Mouse (Mus musculus) stomach, embryonic 15.5 days (tissue): ENCODE data around the gene Gm12394. TPM values are rescaled to one million over a fixed set of nuclear protein-coding genes. Genes with fewer than 3 reads are reported as not detected.
"Not testable (repeated sequence)": the region's sequence is repeated elsewhere in the genome, so short reads cannot be mapped to it uniquely, and the experiment has no call there.

Experiments
- ATAC-seq: fragments of 200-750 bp; cut with Nextera tagmentation; 2 replicates; pipeline ENCODE4 v1.8.0; 2017; ENCODE audit warnings: low read depth, moderate number of reproducible peaks, moderate TSS enrichment; ENCODE audit not compliant: insufficient read depth, low FRiP score
- H3K27ac ChIP-seq: fragments of 300-500 bp; sonication (generic); 2 replicates; pipeline ENCODE4 v1.5.1; 2015; ENCODE audit warnings: mild to moderate bottlenecking, inconsistent platforms
- H3K27me3 ChIP-seq: fragments of 300-500 bp; sonication (generic); replicated peaks from 2 replicates; pipeline ENCODE4 v1.6.1; 2015; ENCODE audit warnings: inconsistent platforms
- H3K36me3 ChIP-seq: fragments of 300-500 bp; sonication (generic); 2 replicates; pipeline ENCODE4 v1.6.1; 2015; ENCODE audit warnings: inconsistent platforms
- H3K4me1 ChIP-seq: fragments of 300-500 bp; sonication (generic); 2 replicates; pipeline ENCODE4 v1.6.1; 2015; ENCODE audit warnings: inconsistent platforms
- H3K4me2 ChIP-seq: fragments of 300-500 bp; sonication (generic); 2 replicates; pipeline ENCODE4 v1.6.1; 2015; ENCODE audit warnings: mild to moderate bottlenecking, inconsistent platforms
- H3K4me3 ChIP-seq: fragments of 300-500 bp; sonication (generic); replicated peaks from 2 replicates; pipeline ENCODE4 v1.5.1; 2015; ENCODE audit warnings: inconsistent platforms
- H3K9ac ChIP-seq: fragments of 300-500 bp; sonication (generic); 2 replicates; pipeline ENCODE4 v1.6.1; 2015; ENCODE audit warnings: inconsistent platforms
- H3K9me3 ChIP-seq: fragments of 300-500 bp; sonication (generic); 2 replicates; pipeline ENCODE4 v1.6.1; 2016; ENCODE audit warnings: inconsistent platforms
- WGBS: fragments of 180-500 bp; shearing (Covaris S2); methylation state at CpG from one replicate; pipeline ENCODE4 v1.1.7; 2015; 5-methylcytosine and 5-hydroxymethylcytosine counted together
- polyA plus RNA-seq: library from polyadenylated mRNA; unstranded; fragments of >200 nt; fragmentation: Nextera tagmentation; extraction: Ambion mirVana; gene quantifications from 2 replicates; pipeline ENCODE4 v1.2.1, GENCODE M21; 2015

The Gm12394 gene
- polyA plus RNA-seq, 1 experiment from 2014 or later: not detected

- ATAC-seq: peak; percentile 91
- Histone ChIP-seq H3K9me3 (no peaks in the 10 kb centered on the region), H3K36me3 (no peaks in the 10 kb centered on the region), H3K4me2 (no peak overlapping the region), H3K4me3 (no peak overlapping the region), H3K27ac (no peak overlapping the region), H3K27me3 (no peaks in the 10 kb centered on the region), H3K4me1 (no peaks in the 10 kb centered on the region), H3K9ac (no peak overlapping the region)
- WGBS: 72% methylated on average over 16 of the region's 16 CpGs
These were observed 23.5 kb upstream of the Gm12394 start for GRCm38 (mm10) chr4:42879829-42880676.

GRCm38 (mm10) chr4:42877657-42878056, 21.1 kb upstream of the Gm12394 start:
- Histone ChIP-seq H3K9ac (no peak overlapping the region), H3K27ac (no peak overlapping the region), H3K4me3 (no peak overlapping the region), H3K4me2 (no peak overlapping the region), H3K27me3 (no peaks in the 10 kb centered on the region), H3K36me3 (no peaks in the 10 kb centered on the region), H3K4me1 (no peaks in the 10 kb centered on the region), H3K9me3 (no peaks in the 10 kb centered on the region)
- 72% methylated on average over 2 of the region's 2 CpGs for WGBS
- peak; percentile 45; the same call in 1 of the 2 replicates for ATAC-seq

- Histone ChIP-seq H3K4me3 (no peak overlapping the region), H3K36me3 (no peaks in the 10 kb centered on the region), H3K4me2 (no peak overlapping the region), H3K27me3 (no peaks in the 10 kb centered on the region), H3K4me1 (no peaks in the 10 kb centered on the region), H3K9ac (no peak overlapping the region), H3K27ac (no peak overlapping the region), H3K9me3 (no peaks in the 10 kb centered on the region)
- 36% methylated on average over 5 of the region's 5 CpGs for WGBS
- ATAC-seq: peak; percentile 83; the same call in 1 of the 2 replicates
These were observed 20.2 kb upstream of the Gm12394 start for GRCm38 (mm10) chr4:42876586-42877291.

GRCm38 (mm10) chr4:42874134-42874533, 17.6 kb upstream of the Gm12394 start, which contains the start of gene Fam205c:
TSS of gene Fam205c (minus strand) at chr4:42874234.
- Histone ChIP-seq H3K4me3 (no peak within 1 kb of the TSS), H3K9ac (no peak within 1 kb of the TSS), H3K27ac (no peak within 1 kb of the TSS), H3K4me1 (no peaks in the 10 kb centered on the region), H3K9me3 (no peaks in the 10 kb centered on the region), H3K4me2 (no peak within 1 kb of the TSS), H3K27me3 (no peaks in the 10 kb centered on the region), H3K36me3 (no peaks in the 10 kb centered on the region)
- 88% methylated on average over 7 of the region's 7 CpGs for whole genome bisulfite sequencing
- no peak for ATAC-seq

- 67% methylated on average over 16 of the region's 16 CpGs for WGBS
These were observed 16.3 kb upstream of the Gm12394 start for GRCm38 (mm10) chr4:42872746-42873435.

GRCm38 (mm10) chr4:42872151-42872550, 15.6 kb upstream of the Gm12394 start:
- H3K4me1 ChIP-seq: no peaks in the 10 kb centered on the region
- no peaks in the 10 kb centered on the region for H3K36me3 ChIP-seq
- ATAC-seq: no peak
- no peak overlapping the region for H3K4me2 ChIP-seq
- H3K9me3 ChIP-seq: no peaks in the 10 kb centered on the region
- 92% methylated on average over 7 of the region's 7 CpGs for WGBS
- H3K27ac ChIP-seq: no peak overlapping the region
- H3K27me3 ChIP-seq: no peaks in the 10 kb centered on the region
- H3K4me3 ChIP-seq: no peak overlapping the region
- no peak overlapping the region for H3K9ac ChIP-seq

More at GRCm38 (mm10) chr4:42872746-42873435, 16.3 kb upstream of the Gm12394 start:
- H3K9me3 ChIP-seq: no peaks in the 10 kb centered on the region
- H3K27me3 ChIP-seq: no peaks in the 10 kb centered on the region
- no peak overlapping the region for H3K4me2 ChIP-seq
- ATAC-seq: no peak
- no peak overlapping the region for H3K27ac ChIP-seq
- H3K4me1 ChIP-seq: no peaks in the 10 kb centered on the region
- no peaks in the 10 kb centered on the region for H3K36me3 ChIP-seq
- H3K4me3 ChIP-seq: no peak overlapping the region
- H3K9ac ChIP-seq: no peak overlapping the region

- Histone ChIP-seq H3K36me3 (no peaks in the 10 kb centered on the region), H3K9me3 (no peaks in the 10 kb centered on the region), H3K9ac (no peak overlapping the region), H3K4me2 (no peak overlapping the region), H3K27me3 (no peaks in the 10 kb centered on the region), H3K4me1 (no peaks in the 10 kb centered on the region), H3K27ac (no peak overlapping the region), H3K4me3 (no peak overlapping the region)
- 77% methylated on average over 5 of the region's 5 CpGs for WGBS
- no peak for ATAC-seq
These were observed 14.2 kb upstream of the Gm12394 start for GRCm38 (mm10) chr4:42870748-42871147.

- H3K4me2 ChIP-seq: no peak overlapping the region
- no peaks in the 10 kb centered on the region for H3K4me1 ChIP-seq
- WGBS: 83% methylated on average over 5 of the region's 5 CpGs
- H3K27me3 ChIP-seq: no peaks in the 10 kb centered on the region
- no peak overlapping the region for H3K9ac ChIP-seq
- no peak overlapping the region for H3K4me3 ChIP-seq
- H3K36me3 ChIP-seq: no peaks in the 10 kb centered on the region
- no peak for ATAC-seq
- no peak overlapping the region for H3K27ac ChIP-seq
- H3K9me3 ChIP-seq: no peaks in the 10 kb centered on the region
These were observed 11.6 kb upstream of the Gm12394 start for GRCm38 (mm10) chr4:42868193-42868592.

- peak; percentile 79 for ATAC-seq
- no peaks in the 10 kb centered on the region for H3K36me3 ChIP-seq
- H3K9me3 ChIP-seq: no peaks in the 10 kb centered on the region
- H3K9ac ChIP-seq: no peak overlapping the region
- no peaks in the 10 kb centered on the region for H3K27me3 ChIP-seq
- H3K4me2 ChIP-seq: no peak overlapping the region
- no peak overlapping the region for H3K4me3 ChIP-seq
- no peak overlapping the region for H3K27ac ChIP-seq
- no peaks in the 10 kb centered on the region for H3K4me1 ChIP-seq
- WGBS: 47% methylated on average over 3 of the region's 3 CpGs
These were observed 10.8 kb upstream of the Gm12394 start for GRCm38 (mm10) chr4:42867390-42867789.

GRCm38 (mm10) chr4:42863487-42863886, 6.9 kb upstream of the Gm12394 start:
- H3K9me3 ChIP-seq, H3K9ac ChIP-seq, H3K27ac ChIP-seq, ATAC-seq, H3K27me3 ChIP-seq, H3K36me3 ChIP-seq, H3K4me2 ChIP-seq, H3K4me3 ChIP-seq, H3K4me1 ChIP-seq: not testable (repeated sequence)
- 72% methylated on average over 5 of the region's 5 CpGs for WGBS

GRCm38 (mm10) chr4:42860483-42860882, 3.9 kb upstream of the Gm12394 start:
- H3K9me3 ChIP-seq, H3K4me3 ChIP-seq, H3K36me3 ChIP-seq, H3K27me3 ChIP-seq, H3K4me2 ChIP-seq, H3K4me1 ChIP-seq, H3K9ac ChIP-seq, H3K27ac ChIP-seq: not testable (repeated sequence)
- 74% methylated on average over 9 of the region's 9 CpGs for WGBS
- ATAC-seq: peak; percentile 87; the same call in 1 of the 2 replicates

GRCm38 (mm10) chr4:42853788-42854187, 2.8 kb downstream of the Gm12394 start, which contains the start of gene Fam205a1:
TSS of gene Fam205a1 (minus strand) at chr4:42853888.
- WGBS: 100% methylated on average over 1 of the region's 1 CpGs
- not testable (repeated sequence) for H3K36me3 ChIP-seq, H3K9me3 ChIP-seq, H3K4me3 ChIP-seq, H3K4me1 ChIP-seq, ATAC-seq, H3K27me3 ChIP-seq, H3K9ac ChIP-seq, H3K27ac ChIP-seq, H3K4me2 ChIP-seq
